Mouse (Mus musculus): ENCODE data around the gene Tubgcp2.

Gene Tubgcp2

GRCm38 (mm10) chr7:139946032-139946431 lies 90.4 kb downstream of the Tubgcp2 start:
- DNase-seq (ENCODE audit: extremely low spot score): no peak
